Mouse (Mus musculus) lung, postnatal 4 days (tissue): ENCODE data around the gene Tlr4.

Experiments
- DNase-seq, 2 experiments: peaks; one replicate each; pipeline ENCODE4 v3.0.0; 2021

Tlr4 gene

GRCm38 (mm10) chr4:66901498-66901897 lies 74.1 kb downstream of the Tlr4 start:
- no peak for DNase-seq

- DNase-seq = no peak
Observed at GRCm38 (mm10) chr4:66908376-66908775, 81.0 kb downstream of the Tlr4 start.

- no peak for DNase-seq
Observed at GRCm38 (mm10) chr4:66919630-66920372, 92.4 kb downstream of the Tlr4 start.

GRCm38 (mm10) chr4:66923616-66924276 lies 96.4 kb downstream of the Tlr4 start:
- DNase-seq = peak in 1 of 2 experiments; percentile 37

GRCm38 (mm10) chr4:66926066-66926465 lies 98.7 kb downstream of the Tlr4 start:
- DNase-seq = no peak

GRCm38 (mm10) chr4:66927537-66928088 lies 100.2 kb downstream of the Tlr4 start:
- no peak for DNase-seq

GRCm38 (mm10) chr4:66938489-66939061 lies 111.2 kb downstream of the Tlr4 start:
- no peak for DNase-seq

GRCm38 (mm10) chr4:66941894-66942293 lies 114.5 kb downstream of the Tlr4 start:
- DNase-seq = no peak

GRCm38 (mm10) chr4:66943699-66944098 lies 116.3 kb downstream of the Tlr4 start:
- no peak for DNase-seq

GRCm38 (mm10) chr4:66947657-66948056 lies 120.3 kb downstream of the Tlr4 start:
- no peak for DNase-seq

GRCm38 (mm10) chr4:66974918-66975317 lies 147.5 kb downstream of the Tlr4 start:
- no peak for DNase-seq
